Mouse (Mus musculus): ENCODE results near the gene Hspb11.

- no peak for TF ChIP-seq CTCF (IDR thresholded peaks at IDR 0.05; ENCODE audit: extremely low read depth, insufficient read depth, low read length)
- TF ChIP-seq POLR2A (IDR thresholded peaks at IDR 0.05; ENCODE audit: extremely low read depth, insufficient read depth, low read length), result no peak
Measured at GRCm38 (mm10) chr4:107238253-107238652, 15.1 kb upstream of the Hspb11 start.

All from cortical plate, adult 2 months (tissue).